Mouse (Mus musculus) bone marrow macrophage, adult 2 months (primary cell): ENCODE results near the gene Mical3. TPM values are rescaled to one million over a fixed set of nuclear protein-coding genes. Genes with fewer than 3 reads are reported as not detected.
A peak's percentile ranks its signal among the peaks of the same experiment; 100 is the strongest.

Experiments
- H3K27ac ChIP-seq: 2 replicates; pipeline ENCODE4 v1.5.1; 2012; ENCODE audit warnings: low read depth, low read length; ENCODE audit not compliant: insufficient read depth
- H3K4me1 ChIP-seq: 2 replicates; pipeline ENCODE4 v1.6.1; 2012; ENCODE audit warnings: low read length; ENCODE audit not compliant: control insufficient read depth, insufficient read depth
- H3K4me3 ChIP-seq: 2 replicates; pipeline ENCODE4 v1.5.1; 2012; ENCODE audit warnings: mild to moderate bottlenecking, low read length, moderate library complexity; ENCODE audit not compliant: insufficient read depth
- CTCF ChIP-seq: IDR thresholded peaks from 2 replicates; pipeline ENCODE4 v1.5.1; 2012; ENCODE audit warnings: low read depth, mild to moderate bottlenecking, low read length, moderate library complexity
- POLR2A ChIP-seq: IDR thresholded peaks from 2 replicates; pipeline ENCODE4 v1.6.1; 2012; ENCODE audit warnings: mild to moderate bottlenecking, low read depth, low read length, borderline replicate concordance
- polyA plus RNA-seq: library from polyadenylated mRNA; stranded (reverse); fragments of >200 nt; gene quantifications from 2 replicates; pipeline ENCODE4 v1.2.4, GENCODE M21; 2012; ENCODE audit not compliant: missing spikeins, insufficient read depth, insufficient read length

Mical3 gene
- polyA plus RNA-seq, 1 experiment, result 4.1 TPM

- H3K4me3 ChIP-seq, result no peak overlapping the region
- no peak overlapping the region for H3K27ac ChIP-seq
- TF ChIP-seq CTCF (no peak), POLR2A (no peak)
- H3K4me1 ChIP-seq, result 0 out of 2 replicates have a peak, but pooled peaks cover 5% of the 10 kb centered on the region
Observed at GRCm38 (mm10) chr6:121111448-121112055, 19.2 kb downstream of the Mical3 start.

GRCm38 (mm10) chr6:121109998-121110603, 20.7 kb downstream of the Mical3 start:
- Histone ChIP-seq H3K4me3 (peak overlapping the region; percentile 95), H3K27ac (peak overlapping the region; percentile 56), H3K4me1 (peaks cover 11% of the 10 kb centered on the region)
- TF ChIP-seq CTCF (no peak), POLR2A (no peak; the same call in 1 of the 2 replicates)

DNA sequence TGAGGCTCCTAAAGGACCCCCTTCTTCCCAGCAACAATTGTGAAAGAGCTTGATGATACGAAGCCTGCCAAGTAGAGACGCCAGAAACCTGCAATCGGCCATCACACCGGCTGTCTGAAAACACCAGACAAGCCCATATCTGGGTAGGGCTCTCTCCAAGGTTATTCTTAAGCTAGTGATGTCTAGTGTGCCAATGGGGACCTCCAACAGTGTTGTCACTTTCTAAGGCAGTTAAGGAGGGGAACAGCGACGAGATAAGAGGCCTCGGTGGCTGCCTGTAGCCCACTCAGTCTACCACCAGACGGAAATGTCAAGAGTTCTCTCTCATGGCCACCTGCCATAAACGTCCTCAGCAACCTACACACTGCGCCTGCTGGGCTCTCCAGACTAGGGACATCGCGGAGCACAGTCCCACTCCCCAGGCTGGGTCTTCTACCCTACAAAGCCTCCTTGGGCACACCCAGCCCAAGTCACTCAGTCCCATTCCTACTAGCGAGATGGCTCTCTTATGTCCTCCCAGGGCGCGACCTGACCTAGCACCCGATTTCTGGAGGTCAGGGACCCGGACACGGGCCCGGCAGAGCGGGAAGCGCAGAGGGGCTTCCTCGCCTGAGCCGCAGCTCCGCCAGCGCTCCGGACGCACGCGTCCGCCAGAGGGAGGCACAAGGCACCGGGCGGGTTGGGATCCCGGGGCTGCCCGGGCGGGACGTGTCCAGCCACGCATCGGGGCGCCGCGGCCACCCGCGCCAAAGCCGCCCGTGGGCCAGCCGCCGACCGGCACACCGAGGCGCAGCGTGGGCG, 21.4 kb downstream of the Mical3 start:
- Histone ChIP-seq H3K4me1 (peaks cover 17% of the 10 kb centered on the region), H3K27ac (no peak overlapping the region), H3K4me3 (peak overlapping the region; percentile 95)
- TF ChIP-seq POLR2A, result no peak

- Histone ChIP-seq H3K4me1 (peaks cover 29% of the 10 kb centered on the region), H3K27ac (no peak overlapping the region), H3K4me3 (no peak overlapping the region)
- TF ChIP-seq CTCF, result no peak
- no peak for TF ChIP-seq POLR2A
Observed at GRCm38 (mm10) chr6:121108075-121108474, 22.7 kb downstream of the Mical3 start.

- TF ChIP-seq POLR2A (no peak), CTCF (no peak)
- Histone ChIP-seq H3K4me1 (peaks cover 41% of the 10 kb centered on the region), H3K27ac (no peak overlapping the region), H3K4me3 (no peak overlapping the region)
Observed at GRCm38 (mm10) chr6:121106711-121107405, 23.9 kb downstream of the Mical3 start.

DNA sequence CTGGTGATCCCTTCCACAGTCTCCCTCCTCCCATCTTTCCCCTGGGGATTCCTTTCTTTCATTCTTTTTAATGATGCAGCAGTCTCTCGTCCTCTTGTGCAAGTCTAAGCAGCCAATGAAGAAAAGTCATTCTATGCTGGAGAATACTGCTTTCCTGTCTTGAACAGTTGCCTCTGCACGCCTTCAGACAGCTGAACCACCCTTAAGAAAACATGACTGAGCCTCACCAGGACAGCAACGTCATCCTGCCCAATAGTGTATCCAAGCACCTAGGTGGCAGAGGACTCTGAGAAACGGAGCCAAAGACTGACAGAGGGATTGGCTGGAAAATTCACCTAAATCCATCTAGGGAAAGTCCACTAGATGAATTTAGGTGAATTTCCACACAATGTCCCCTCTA, 25.1 kb downstream of the Mical3 start:
- no peak overlapping the region for H3K27ac ChIP-seq
- no peak overlapping the region for H3K4me3 ChIP-seq

GRCm38 (mm10) chr6:121103406-121104171, 27.2 kb downstream of the Mical3 start:
- H3K4me3 ChIP-seq, result no peak overlapping the region
- H3K27ac ChIP-seq, result no peak overlapping the region
- peaks cover 46% of the 10 kb centered on the region for H3K4me1 ChIP-seq
- no peak for TF ChIP-seq CTCF
- no peak for TF ChIP-seq POLR2A

More for the DNA sequence above, 25.1 kb downstream of the Mical3 start:
- TF ChIP-seq POLR2A (no peak), CTCF (no peak)
- peaks cover 51% of the 10 kb centered on the region for H3K4me1 ChIP-seq

GRCm38 (mm10) chr6:121102941-121103340, 27.9 kb downstream of the Mical3 start:
- Histone ChIP-seq H3K4me3 (no peak overlapping the region), H3K27ac (no peak overlapping the region), H3K4me1 (peaks cover 46% of the 10 kb centered on the region)
- TF ChIP-seq POLR2A, result no peak
- TF ChIP-seq CTCF, result no peak

DNA sequence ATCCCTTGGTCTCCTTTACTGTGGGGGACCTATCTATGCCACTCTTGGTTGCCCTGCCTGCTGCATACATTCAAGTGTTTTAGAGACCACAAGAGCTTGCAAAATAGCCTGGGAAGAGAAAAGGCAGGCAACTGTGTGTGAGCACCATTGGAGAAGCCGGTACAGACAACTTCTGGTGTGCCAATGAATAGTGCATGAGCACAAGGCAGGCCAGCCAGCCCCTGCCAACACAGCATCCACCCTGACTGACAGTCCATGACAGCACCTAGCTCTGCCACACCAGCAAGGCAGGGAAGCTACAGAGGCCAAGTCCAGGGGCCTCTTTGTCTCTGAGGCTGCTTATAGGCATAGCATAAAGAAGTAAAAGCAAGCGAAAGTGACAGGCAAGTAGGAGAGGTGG, 28.7 kb downstream of the Mical3 start:
- TF ChIP-seq CTCF (no peak), POLR2A (no peak)
- Histone ChIP-seq H3K27ac (no peak overlapping the region), H3K4me3 (no peak overlapping the region), H3K4me1 (peaks cover 46% of the 10 kb centered on the region)
